Mouse (Mus musculus): Measurements from ENCODE around the gene Olfr635. TPM values are rescaled to one million over a fixed set of nuclear protein-coding genes. Genes with fewer than 3 reads are reported as not detected.
"Not testable (repeated sequence)": the region's sequence is repeated elsewhere in the genome, so short reads cannot be mapped to it uniquely, and the experiment has no call there.

Olfr635 gene
- not detected in 2 replicates for polyA plus RNA-seq (2014; fragmentation: Nextera tagmentation; extraction: Ambion mirVana)

DNA sequence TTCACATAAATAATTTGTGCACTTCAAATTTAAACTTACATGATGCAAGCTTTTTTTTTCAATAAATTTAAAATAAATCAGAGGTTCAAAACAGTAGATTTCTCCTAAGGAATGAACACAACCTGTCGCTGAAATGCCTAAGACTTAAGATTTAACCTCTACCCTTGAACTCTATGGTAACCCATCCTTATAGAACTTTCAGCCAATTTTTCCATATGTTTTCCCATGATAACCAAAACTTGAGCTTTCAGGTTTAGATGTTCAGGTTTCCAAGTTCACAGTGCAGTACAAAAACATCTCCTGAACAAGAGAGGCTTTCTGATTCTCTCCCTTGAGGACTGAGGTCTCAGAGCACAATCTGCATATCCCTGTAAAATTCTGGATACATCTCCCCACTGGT lies at the start of gene Olfr635:
TSS of gene Olfr635 (plus strand) at position 301 of the 400 bp plus-strand sequence.
- Histone ChIP-seq H3K36me3 (ENCODE audit: control insufficient read depth, insufficient read depth, low read length) (no peaks in the 10 kb centered on the region), H3K27me3 (ENCODE audit: control insufficient read depth, insufficient read depth, low read length) (no peaks in the 10 kb centered on the region), H3K9me3 (ENCODE audit: control insufficient read depth, low read length) (no peaks in the 10 kb centered on the region), H3K4me2 (ENCODE audit: low read length) (no peak within 1 kb of the TSS), H3K27ac (replicated peaks; ENCODE audit: low read depth, low read length) (no peak within 1 kb of the TSS), H3K4me1 (ENCODE audit: control insufficient read depth, insufficient read depth, low read length) (no peaks in the 10 kb centered on the region), H3K9ac (replicated peaks; ENCODE audit: low read length) (no peak within 1 kb of the TSS), H3K4me3 (replicated peaks; ENCODE audit: low read depth, low read length) (no peak within 1 kb of the TSS)
- no peak for DNase-seq
- 73% methylated on average over 1 of the region's 1 CpGs for WGBS
- no peak for ATAC-seq (ENCODE audit: low FRiP score, low TSS enrichment)

- Histone ChIP-seq H3K4me2 (ENCODE audit: low read length) (no peak within 1 kb of the TSS), H3K27me3 (ENCODE audit: control insufficient read depth, insufficient read depth, low read length) (no peaks in the 10 kb centered on the region), H3K9me3 (ENCODE audit: control insufficient read depth, low read length) (no peaks in the 10 kb centered on the region), H3K27ac (replicated peaks; ENCODE audit: low read depth, low read length) (no peak within 1 kb of the TSS), H3K4me3 (replicated peaks; ENCODE audit: low read depth, low read length) (no peak within 1 kb of the TSS), H3K36me3 (ENCODE audit: control insufficient read depth, insufficient read depth, low read length) (no peaks in the 10 kb centered on the region), H3K4me1 (ENCODE audit: control insufficient read depth, insufficient read depth, low read length) (no peaks in the 10 kb centered on the region), H3K9ac (replicated peaks; ENCODE audit: low read length) (no peak within 1 kb of the TSS)
- DNase-seq = no peak
- ATAC-seq (ENCODE audit: low FRiP score, low TSS enrichment) = no peak
These were observed 42.4 kb upstream of the Olfr635 start, which contains the start of gene Olfr631 for GRCm38 (mm10) chr7:103928525-103928924. Gene Olfr631, plus strand, starts transcription at chr7:103928825.

DNA sequence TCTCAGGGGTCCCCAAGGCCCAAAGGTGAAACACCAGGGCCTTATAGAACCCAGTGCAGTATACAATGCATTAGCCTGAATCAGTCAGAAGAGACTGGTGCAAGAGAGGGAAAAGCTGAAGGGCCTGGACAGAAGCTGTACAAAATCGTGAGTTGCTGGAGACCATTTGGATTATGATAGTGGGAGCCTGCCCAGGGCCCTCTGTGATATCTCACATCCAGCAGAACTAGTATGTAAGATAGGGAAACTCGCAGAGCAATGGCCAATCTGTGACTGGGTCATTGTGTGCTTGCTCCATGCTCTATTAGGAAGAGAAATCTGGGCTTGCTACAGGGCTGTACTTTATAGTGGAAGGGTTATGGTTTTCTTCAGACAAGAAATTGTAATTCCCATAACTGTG lies 36.7 kb upstream of the Olfr635 start, which contains the start of gene Olfr632:
TSS of gene Olfr632 (plus strand) at position 84 of the 400 bp plus-strand sequence.
- H3K36me3 ChIP-seq (ENCODE audit: control insufficient read depth, insufficient read depth, low read length) = no peaks in the 10 kb centered on the region
- H3K9me3 ChIP-seq (ENCODE audit: control insufficient read depth, low read length) = no peaks in the 10 kb centered on the region
- H3K4me2 ChIP-seq (ENCODE audit: low read length) = no peak within 1 kb of the TSS
- H3K9ac ChIP-seq (replicated peaks; ENCODE audit: low read length) = no peak within 1 kb of the TSS
- no peak for DNase-seq
- ATAC-seq (ENCODE audit: low FRiP score, low TSS enrichment) = no peak
- H3K27ac ChIP-seq (replicated peaks; ENCODE audit: low read depth, low read length) = no peak within 1 kb of the TSS
- H3K4me1 ChIP-seq (ENCODE audit: control insufficient read depth, insufficient read depth, low read length) = no peaks in the 10 kb centered on the region
- 67% methylated on average over 2 of the region's 2 CpGs for WGBS
- no peak within 1 kb of the TSS for H3K4me3 ChIP-seq (replicated peaks; ENCODE audit: low read depth, low read length)
- H3K27me3 ChIP-seq (ENCODE audit: control insufficient read depth, insufficient read depth, low read length) = no peaks in the 10 kb centered on the region

- H3K4me2 ChIP-seq (ENCODE audit: low read length) = no peak overlapping the region
- WGBS = 26% methylated on average over 2 of the region's 2 CpGs
- no peak overlapping the region for H3K4me3 ChIP-seq (replicated peaks; ENCODE audit: low read depth, low read length)
- no peak overlapping the region for H3K9ac ChIP-seq (replicated peaks; ENCODE audit: low read length)
- H3K36me3 ChIP-seq (ENCODE audit: control insufficient read depth, insufficient read depth, low read length) = no peaks in the 10 kb centered on the region
- no peaks in the 10 kb centered on the region for H3K27me3 ChIP-seq (ENCODE audit: control insufficient read depth, insufficient read depth, low read length)
- peak; percentile 86 for DNase-seq
- no peak for ATAC-seq (ENCODE audit: low FRiP score, low TSS enrichment)
- no peak overlapping the region for H3K27ac ChIP-seq (replicated peaks; ENCODE audit: low read depth, low read length)
- no peaks in the 10 kb centered on the region for H3K9me3 ChIP-seq (ENCODE audit: control insufficient read depth, low read length)
- H3K4me1 ChIP-seq (ENCODE audit: control insufficient read depth, insufficient read depth, low read length) = no peaks in the 10 kb centered on the region
These were observed 28.2 kb upstream of the Olfr635 start for GRCm38 (mm10) chr7:103942730-103943129.

- ATAC-seq (ENCODE audit: low FRiP score, low TSS enrichment) = no peak
- H3K27me3 ChIP-seq (ENCODE audit: control insufficient read depth, insufficient read depth, low read length) = no peaks in the 10 kb centered on the region
- no peaks in the 10 kb centered on the region for H3K36me3 ChIP-seq (ENCODE audit: control insufficient read depth, insufficient read depth, low read length)
- no peaks in the 10 kb centered on the region for H3K4me1 ChIP-seq (ENCODE audit: control insufficient read depth, insufficient read depth, low read length)
- no peak within 1 kb of the TSS for H3K27ac ChIP-seq (replicated peaks; ENCODE audit: low read depth, low read length)
- H3K4me2 ChIP-seq (ENCODE audit: low read length) = no peak within 1 kb of the TSS
- H3K9me3 ChIP-seq (ENCODE audit: control insufficient read depth, low read length) = no peaks in the 10 kb centered on the region
- no peak for DNase-seq
- no peak within 1 kb of the TSS for H3K4me3 ChIP-seq (replicated peaks; ENCODE audit: low read depth, low read length)
- no peak within 1 kb of the TSS for H3K9ac ChIP-seq (replicated peaks; ENCODE audit: low read length)
These were observed 26.8 kb upstream of the Olfr635 start, which contains the start of gene Olfr633 for GRCm38 (mm10) chr7:103944137-103944536. Gene Olfr633, plus strand, starts transcription at chr7:103944437.

- H3K36me3 ChIP-seq (ENCODE audit: control insufficient read depth, insufficient read depth, low read length); H3K27ac ChIP-seq (replicated peaks; ENCODE audit: low read depth, low read length); H3K4me1 ChIP-seq (ENCODE audit: control insufficient read depth, insufficient read depth, low read length); H3K9ac ChIP-seq (replicated peaks; ENCODE audit: low read length); H3K4me3 ChIP-seq (replicated peaks; ENCODE audit: low read depth, low read length); H3K9me3 ChIP-seq (ENCODE audit: control insufficient read depth, low read length); H3K27me3 ChIP-seq (ENCODE audit: control insufficient read depth, insufficient read depth, low read length); DNase-seq; H3K4me2 ChIP-seq (ENCODE audit: low read length); ATAC-seq (ENCODE audit: low FRiP score, low TSS enrichment): not testable (repeated sequence)
- 97% methylated on average over 22 of the region's 22 CpGs for WGBS
These were observed 4.1 kb upstream of the Olfr635 start for GRCm38 (mm10) chr7:103966873-103967272.

DNA sequence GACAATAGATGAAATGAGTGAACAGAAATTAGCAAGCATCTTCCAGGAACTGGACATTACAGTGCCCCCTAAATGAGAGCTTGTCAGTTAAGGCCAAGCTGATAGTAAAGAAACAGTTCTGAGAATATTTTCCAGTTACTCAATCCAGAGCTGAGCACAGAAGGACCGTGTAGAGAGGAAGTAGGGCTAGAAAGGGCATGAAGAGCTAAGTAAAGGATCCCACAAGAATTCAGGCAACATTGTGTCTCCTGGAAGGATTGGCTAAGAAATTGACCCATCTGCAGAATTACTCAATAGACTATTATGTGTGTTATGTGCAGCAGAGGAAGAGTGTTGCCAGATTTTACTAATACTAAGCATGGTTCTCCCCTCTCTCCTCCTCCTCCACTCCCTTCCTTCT lies 830 bp downstream of the Olfr635 start:
- DNase-seq (no peak), ATAC-seq (ENCODE audit: low FRiP score, low TSS enrichment) (no peak)
- H3K27ac ChIP-seq (replicated peaks; ENCODE audit: low read depth, low read length) = no peak overlapping the region
- H3K9ac ChIP-seq (replicated peaks; ENCODE audit: low read length) = no peak overlapping the region
- no peaks in the 10 kb centered on the region for H3K9me3 ChIP-seq (ENCODE audit: control insufficient read depth, low read length)
- WGBS = 69% methylated on average over 1 of the region's 1 CpGs
- no peaks in the 10 kb centered on the region for H3K36me3 ChIP-seq (ENCODE audit: control insufficient read depth, insufficient read depth, low read length)
- H3K4me1 ChIP-seq (ENCODE audit: control insufficient read depth, insufficient read depth, low read length) = no peaks in the 10 kb centered on the region
- H3K27me3 ChIP-seq (ENCODE audit: control insufficient read depth, insufficient read depth, low read length) = no peaks in the 10 kb centered on the region
- no peak overlapping the region for H3K4me3 ChIP-seq (replicated peaks; ENCODE audit: low read depth, low read length)
- no peak overlapping the region for H3K4me2 ChIP-seq (ENCODE audit: low read length)

DNA sequence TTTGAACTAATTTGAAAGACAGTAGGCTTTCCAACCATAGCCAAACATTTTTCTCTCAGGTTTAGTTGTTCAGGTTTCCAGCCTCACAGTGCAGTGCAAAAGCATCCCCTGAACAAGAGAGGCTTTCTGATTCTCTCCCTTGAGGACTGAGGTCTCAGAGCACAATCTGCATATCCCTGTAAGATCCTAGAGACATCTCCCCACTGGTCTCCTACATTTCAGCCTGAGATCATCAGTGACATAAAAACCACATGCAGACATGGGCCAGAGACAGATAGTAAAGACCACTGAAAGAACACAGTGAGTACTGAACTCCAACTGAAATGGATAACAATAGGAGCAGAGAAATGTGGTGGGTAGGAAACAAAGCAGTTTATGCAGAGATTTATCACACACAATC lies 27.5 kb downstream of the Olfr635 start, which contains the start of gene Olfr638:
TSS of gene Olfr638 (plus strand) at position 301 of the 400 bp plus-strand sequence.
- Histone ChIP-seq H3K4me3 (replicated peaks; ENCODE audit: low read depth, low read length) (no peak within 1 kb of the TSS), H3K27ac (replicated peaks; ENCODE audit: low read depth, low read length) (no peak within 1 kb of the TSS), H3K9ac (replicated peaks; ENCODE audit: low read length) (no peak within 1 kb of the TSS), H3K27me3 (ENCODE audit: control insufficient read depth, insufficient read depth, low read length) (no peaks in the 10 kb centered on the region), H3K9me3 (ENCODE audit: control insufficient read depth, low read length) (no peaks in the 10 kb centered on the region), H3K4me2 (ENCODE audit: low read length) (no peak within 1 kb of the TSS), H3K36me3 (ENCODE audit: control insufficient read depth, insufficient read depth, low read length) (no peaks in the 10 kb centered on the region), H3K4me1 (ENCODE audit: control insufficient read depth, insufficient read depth, low read length) (no peaks in the 10 kb centered on the region)
- ATAC-seq (ENCODE audit: low FRiP score, low TSS enrichment) (no peak), DNase-seq (no peak)

- ATAC-seq (ENCODE audit: low FRiP score, low TSS enrichment) = no peak
- no peaks in the 10 kb centered on the region for H3K27me3 ChIP-seq (ENCODE audit: control insufficient read depth, insufficient read depth, low read length)
- H3K4me1 ChIP-seq (ENCODE audit: control insufficient read depth, insufficient read depth, low read length) = no peaks in the 10 kb centered on the region
- DNase-seq = no peak
- no peaks in the 10 kb centered on the region for H3K9me3 ChIP-seq (ENCODE audit: control insufficient read depth, low read length)
- no peak overlapping the region for H3K27ac ChIP-seq (replicated peaks; ENCODE audit: low read depth, low read length)
- no peaks in the 10 kb centered on the region for H3K36me3 ChIP-seq (ENCODE audit: control insufficient read depth, insufficient read depth, low read length)
- H3K4me3 ChIP-seq (replicated peaks; ENCODE audit: low read depth, low read length) = no peak overlapping the region
- no peak overlapping the region for H3K4me2 ChIP-seq (ENCODE audit: low read length)
- H3K9ac ChIP-seq (replicated peaks; ENCODE audit: low read length) = no peak overlapping the region
These were observed 28.2 kb downstream of the Olfr635 start for GRCm38 (mm10) chr7:103999124-103999523.

Measured in midbrain, embryonic 14.5 days (tissue).